Mouse (Mus musculus) midbrain, embryonic 16.5 days (tissue): ENCODE data around the gene Nsd2. TPM values are rescaled to one million over a fixed set of nuclear protein-coding genes. Genes with fewer than 3 reads are reported as not detected.

Experiments
- ATAC-seq: fragments of 200-750 bp; cut with Nextera tagmentation; 2 replicates; pipeline ENCODE4 v1.8.0; 2017; ENCODE audit warnings: moderate TSS enrichment
- H3K27ac ChIP-seq: fragments of 300-500 bp; sonication (generic); 2 replicates; pipeline ENCODE4 v1.5.1; 2014; ENCODE audit warnings: mild to moderate bottlenecking, low read length, mixed read lengths
- H3K27me3 ChIP-seq: fragments of 300-500 bp; sonication (generic); 2 replicates; pipeline ENCODE4 v1.6.1; 2014; ENCODE audit warnings: low read depth, low read length, mixed read lengths; ENCODE audit not compliant: control insufficient read depth, insufficient read depth
- H3K36me3 ChIP-seq: fragments of 300-500 bp; sonication (generic); 2 replicates; pipeline ENCODE4 v1.6.1; 2014; ENCODE audit warnings: mild to moderate bottlenecking, low read length, moderate library complexity, mixed read lengths; ENCODE audit not compliant: control insufficient read depth, insufficient read depth
- H3K4me1 ChIP-seq: fragments of 300-500 bp; sonication (generic); 2 replicates; pipeline ENCODE4 v1.6.1; 2014; ENCODE audit warnings: mild to moderate bottlenecking, low read length, mixed read lengths; ENCODE audit not compliant: control insufficient read depth, insufficient read depth
- H3K4me2 ChIP-seq: fragments of 300-500 bp; sonication (generic); 2 replicates; pipeline ENCODE4 v1.6.1; 2014; ENCODE audit warnings: mild to moderate bottlenecking, low read length, mixed read lengths
- H3K4me3 ChIP-seq: fragments of 300-500 bp; sonication (generic); 2 replicates; pipeline ENCODE4 v1.5.1; 2014; ENCODE audit warnings: low read depth, mild to moderate bottlenecking, low read length, moderate library complexity, mixed read lengths
- H3K9ac ChIP-seq: fragments of 300-500 bp; sonication (generic); 2 replicates; pipeline ENCODE4 v1.6.1; 2014; ENCODE audit warnings: low read depth, low read length, mixed read lengths
- H3K9me3 ChIP-seq: fragments of 300-500 bp; sonication (generic); replicated peaks from 2 replicates; pipeline ENCODE4 v1.6.1; 2014; ENCODE audit warnings: mild to moderate bottlenecking, low read length, mixed read lengths; ENCODE audit not compliant: control insufficient read depth, poor library complexity, severe bottlenecking
- WGBS: fragments of 180-500 bp; shearing (Covaris S2); extraction: QIAGEN DNeasy Blood & Tissue Kit; methylation state at CpG from one replicate; pipeline ENCODE4 v1.1.7; 2014; 5-methylcytosine and 5-hydroxymethylcytosine counted together
- polyA plus RNA-seq: library from polyadenylated mRNA; unstranded; fragments of >200 nt; fragmentation: Nextera tagmentation; extraction: Ambion mirVana; gene quantifications from 2 replicates; pipeline ENCODE4 v1.2.1, GENCODE M21; 2015

The Nsd2 gene
- polyA plus RNA-seq = 75.9 and 84.5 TPM in 2 replicates

- no peaks in the 10 kb centered on the region for H3K9me3 ChIP-seq
- WGBS = under 1% methylated on average over 96 of the region's 136 CpGs
- H3K36me3 ChIP-seq = no peaks in the 10 kb centered on the region
- H3K9ac ChIP-seq = peak within 1 kb of the TSS; percentile 99
- peak; percentile 83 for ATAC-seq
- H3K4me3 ChIP-seq = peak within 1 kb of the TSS; percentile 100
- H3K27me3 ChIP-seq = no peaks in the 10 kb centered on the region
- H3K4me1 ChIP-seq = peaks cover 34% of the 10 kb centered on the region
- H3K27ac ChIP-seq = peak within 1 kb of the TSS; percentile 99
- H3K4me2 ChIP-seq = peak within 1 kb of the TSS; percentile 80
Observed at GRCm38 (mm10) chr5:33819876-33820732, at the start of gene Nsd2. TSS of gene Nsd2 (plus strand) at chr5:33820725.

GRCm38 (mm10) chr5:33777195-33777594, 43.3 kb upstream of the Nsd2 start:
- H3K4me3 ChIP-seq = no peak overlapping the region
- H3K4me2 ChIP-seq = no peak overlapping the region
- peaks cover 4% of the 10 kb centered on the region for H3K36me3 ChIP-seq
- H3K27me3 ChIP-seq = no peaks in the 10 kb centered on the region
- H3K9me3 ChIP-seq = no peaks in the 10 kb centered on the region
- no peak overlapping the region for H3K9ac ChIP-seq
- H3K4me1 ChIP-seq = peaks cover 15% of the 10 kb centered on the region
- no peak for ATAC-seq
- no peak overlapping the region for H3K27ac ChIP-seq

- Histone ChIP-seq H3K36me3 (peaks cover 4% of the 10 kb centered on the region), H3K9ac (peak overlapping the region; percentile 92), H3K4me3 (peak overlapping the region; percentile 87), H3K9me3 (no peaks in the 10 kb centered on the region), H3K27ac (peak overlapping the region; percentile 88), H3K4me2 (peak overlapping the region; percentile 94), H3K4me1 (peaks cover 18% of the 10 kb centered on the region), H3K27me3 (no peaks in the 10 kb centered on the region)
- 5% methylated on average over 11 of the region's 11 CpGs for WGBS
- ATAC-seq = no peak; the same call in 1 of the 2 replicates
Observed at GRCm38 (mm10) chr5:33781964-33782344, 38.6 kb upstream of the Nsd2 start.

- ATAC-seq = peak; percentile 100
- no peaks in the 10 kb centered on the region for H3K27me3 ChIP-seq
- H3K27ac ChIP-seq = peak within 1 kb of the TSS; percentile 88
- under 1% methylated on average over 56 of the region's 65 CpGs for WGBS
- peak within 1 kb of the TSS; percentile 87 for H3K4me3 ChIP-seq
- H3K9ac ChIP-seq = peak within 1 kb of the TSS; percentile 92
- H3K9me3 ChIP-seq = no peaks in the 10 kb centered on the region
- peaks cover under 1% of the 10 kb centered on the region for H3K36me3 ChIP-seq
- H3K4me1 ChIP-seq = peaks cover 18% of the 10 kb centered on the region
- peak within 1 kb of the TSS; percentile 94 for H3K4me2 ChIP-seq
Observed at GRCm38 (mm10) chr5:33782345-33782998, 38.1 kb upstream of the Nsd2 start, which contains the start of gene Letm1. TSS of gene Letm1 (minus strand) at chr5:33782817.

- H3K27me3 ChIP-seq = no peaks in the 10 kb centered on the region
- H3K36me3 ChIP-seq = no peaks in the 10 kb centered on the region
- peak overlapping the region; percentile 94 for H3K4me2 ChIP-seq
- H3K9me3 ChIP-seq = no peaks in the 10 kb centered on the region
- H3K9ac ChIP-seq = peak overlapping the region; percentile 92
- ATAC-seq = peak; percentile 85
- 10% methylated on average over 6 of the region's 6 CpGs for WGBS
- peaks cover 18% of the 10 kb centered on the region for H3K4me1 ChIP-seq
- peak overlapping the region; percentile 87 for H3K4me3 ChIP-seq
- H3K27ac ChIP-seq = peak overlapping the region; percentile 68
Observed at GRCm38 (mm10) chr5:33782999-33783390, 37.5 kb upstream of the Nsd2 start.

- H3K9me3 ChIP-seq = no peaks in the 10 kb centered on the region
- H3K4me3 ChIP-seq = no peak overlapping the region
- H3K4me2 ChIP-seq = no peak overlapping the region
- no peaks in the 10 kb centered on the region for H3K4me1 ChIP-seq
- H3K36me3 ChIP-seq = no peaks in the 10 kb centered on the region
- ATAC-seq = no peak
- no peak overlapping the region for H3K9ac ChIP-seq
- no peaks in the 10 kb centered on the region for H3K27me3 ChIP-seq
- 78% methylated on average over 5 of the region's 5 CpGs for WGBS
- H3K27ac ChIP-seq = no peak overlapping the region
Observed at GRCm38 (mm10) chr5:33791912-33792643, 28.4 kb upstream of the Nsd2 start.

- Histone ChIP-seq H3K27ac (no peak overlapping the region), H3K4me2 (no peak overlapping the region), H3K27me3 (no peaks in the 10 kb centered on the region), H3K36me3 (no peaks in the 10 kb centered on the region), H3K9me3 (peaks cover 13% of the 10 kb centered on the region), H3K9ac (no peak overlapping the region), H3K4me3 (no peak overlapping the region), H3K4me1 (no peaks in the 10 kb centered on the region)
- ATAC-seq = no peak
- WGBS = 88% methylated on average over 2 of the region's 2 CpGs
Observed at GRCm38 (mm10) chr5:33803337-33803736, 17.2 kb upstream of the Nsd2 start.

- no peak for ATAC-seq
- Histone ChIP-seq H3K4me1 (no peaks in the 10 kb centered on the region), H3K4me2 (no peak overlapping the region), H3K9ac (no peak overlapping the region), H3K27ac (no peak overlapping the region), H3K4me3 (no peak overlapping the region), H3K9me3 (no peaks in the 10 kb centered on the region), H3K27me3 (no peaks in the 10 kb centered on the region), H3K36me3 (no peaks in the 10 kb centered on the region)
- 88% methylated on average over 4 of the region's 4 CpGs for WGBS
Observed at GRCm38 (mm10) chr5:33811519-33811918, 9.0 kb upstream of the Nsd2 start.
